Mouse (Mus musculus) hindbrain, embryonic 15.5 days (tissue): ENCODE results near the gene Trim2. TPM values are rescaled to one million over a fixed set of nuclear protein-coding genes. Genes with fewer than 3 reads are reported as not detected.
A peak's percentile ranks its signal among the peaks of the same experiment; 100 is the strongest.

Source experiments
- ATAC-seq: fragments of 200-750 bp; cut with Nextera tagmentation; 2 replicates; pipeline ENCODE4 v1.8.0; 2017; ENCODE audit warnings: low read depth, moderate number of reproducible peaks, moderate TSS enrichment; ENCODE audit not compliant: low FRiP score
- H3K27ac ChIP-seq: fragments of 300-500 bp; sonication (generic); replicated peaks from 2 replicates; pipeline ENCODE4 v1.5.1; 2015; ENCODE audit warnings: mild to moderate bottlenecking, inconsistent platforms
- H3K27me3 ChIP-seq: fragments of 300-500 bp; sonication (generic); 2 replicates; pipeline ENCODE4 v1.6.1; 2015; ENCODE audit warnings: control low read depth, inconsistent platforms
- H3K36me3 ChIP-seq: fragments of 300-500 bp; sonication (generic); 2 replicates; pipeline ENCODE4 v1.6.1; 2015; ENCODE audit warnings: control low read depth, inconsistent platforms
- H3K4me1 ChIP-seq: fragments of 300-500 bp; sonication (generic); replicated peaks from 2 replicates; pipeline ENCODE4 v1.6.1; 2015; ENCODE audit warnings: control low read depth, inconsistent platforms
- H3K4me2 ChIP-seq: fragments of 300-500 bp; sonication (generic); 2 replicates; pipeline ENCODE4 v1.6.1; 2015; ENCODE audit warnings: moderate library complexity, mild to moderate bottlenecking, inconsistent platforms
- H3K4me3 ChIP-seq: fragments of 300-500 bp; sonication (generic); 2 replicates; pipeline ENCODE4 v1.5.1; 2015; ENCODE audit warnings: mild to moderate bottlenecking, inconsistent platforms
- H3K9ac ChIP-seq: fragments of 300-500 bp; sonication (generic); 2 replicates; pipeline ENCODE4 v1.6.1; 2015; ENCODE audit warnings: inconsistent platforms
- H3K9me3 ChIP-seq: fragments of 300-500 bp; sonication (generic); 2 replicates; pipeline ENCODE4 v1.6.1; 2016; ENCODE audit warnings: control low read depth, inconsistent platforms
- WGBS: fragments of 180-500 bp; shearing (Covaris S2); methylation state at CpG from one replicate; pipeline ENCODE4 v1.1.7; 2015; 5-methylcytosine and 5-hydroxymethylcytosine counted together
- polyA plus RNA-seq: library from polyadenylated mRNA; unstranded; fragments of >200 nt; fragmentation: Nextera tagmentation; extraction: Ambion mirVana; gene quantifications from 2 replicates; pipeline ENCODE4 v1.2.1, GENCODE M21; 2015

Trim2 gene
- polyA plus RNA-seq, 1 experiment from 2014 or later: 139 TPM

DNA sequence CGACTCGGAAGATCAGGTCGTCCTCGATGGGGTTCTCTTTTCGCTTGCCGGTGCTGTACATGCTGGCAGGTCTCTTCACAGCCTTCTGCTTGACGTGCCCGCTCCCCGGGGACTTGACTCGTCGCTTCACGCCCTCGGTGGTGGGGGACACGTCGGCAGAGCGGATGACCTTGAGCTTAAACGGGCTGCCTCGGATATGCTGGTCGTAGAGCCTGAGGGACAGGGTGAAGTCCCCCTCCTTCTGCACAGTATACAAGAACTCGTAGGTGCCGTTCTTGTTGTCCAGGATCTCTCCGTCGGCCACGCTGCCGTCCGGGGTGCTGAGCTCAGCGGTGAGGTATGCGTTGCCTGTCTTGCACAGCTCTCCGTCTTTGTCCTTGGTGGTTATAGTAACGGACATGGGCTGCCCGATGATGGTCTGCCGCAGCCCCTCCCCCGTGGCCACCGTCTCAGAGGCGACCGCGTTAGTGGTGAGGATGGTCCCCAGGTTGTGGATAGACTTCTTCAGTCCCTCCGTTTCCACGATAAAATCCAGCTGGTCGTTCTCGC lies 116.1 kb downstream of the Trim2 start:
- 14% methylated on average over 41 of the region's 41 CpGs for WGBS
- H3K4me1 ChIP-seq: peaks cover 15% of the 10 kb centered on the region
- ATAC-seq: peak; percentile 57; the same call in 1 of the 2 replicates
- H3K9ac ChIP-seq: no peak overlapping the region
- H3K9me3 ChIP-seq: no peaks in the 10 kb centered on the region
- H3K27ac ChIP-seq: no peak overlapping the region
- peak overlapping the region; percentile 14 for H3K4me2 ChIP-seq
- peaks cover 36% of the 10 kb centered on the region for H3K36me3 ChIP-seq
- no peaks in the 10 kb centered on the region for H3K27me3 ChIP-seq
- H3K4me3 ChIP-seq: no peak overlapping the region

DNA sequence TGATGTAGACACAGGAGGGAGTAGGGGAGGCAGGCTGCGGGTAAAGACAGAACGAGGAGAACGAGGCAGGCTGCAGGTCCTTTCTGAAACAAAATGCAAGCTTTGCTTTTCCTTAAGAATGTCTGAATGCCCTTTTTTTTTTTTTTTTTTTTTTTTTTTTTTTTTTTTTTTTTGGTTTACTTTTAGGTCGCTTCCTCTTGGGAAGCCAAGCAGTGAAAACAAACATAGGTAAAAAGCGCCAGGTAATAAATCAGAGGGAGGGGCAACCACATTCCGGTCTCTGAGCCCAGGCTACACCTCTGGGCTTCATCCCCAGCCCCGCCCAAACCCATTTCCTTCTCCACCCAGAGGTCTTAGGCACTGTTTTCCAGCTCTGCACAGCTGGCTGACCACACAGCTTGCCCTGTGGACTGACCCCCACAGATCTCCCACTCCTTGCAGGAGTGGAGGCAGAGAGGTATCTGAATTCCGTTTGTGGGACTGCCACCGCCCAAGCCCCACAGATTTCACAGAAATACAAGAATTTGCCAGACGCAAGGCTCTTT lies 117.0 kb downstream of the Trim2 start:
- H3K9ac ChIP-seq: no peak overlapping the region
- no peak overlapping the region for H3K27ac ChIP-seq
- no peaks in the 10 kb centered on the region for H3K9me3 ChIP-seq
- WGBS: 67% methylated on average over 10 of the region's 10 CpGs
- H3K27me3 ChIP-seq: no peaks in the 10 kb centered on the region
- peaks cover 40% of the 10 kb centered on the region for H3K36me3 ChIP-seq
- no peak for ATAC-seq
- H3K4me3 ChIP-seq: no peak overlapping the region
- H3K4me1 ChIP-seq: peaks cover 15% of the 10 kb centered on the region
- H3K4me2 ChIP-seq: no peak overlapping the region; the same call in 1 of the 2 replicates

DNA sequence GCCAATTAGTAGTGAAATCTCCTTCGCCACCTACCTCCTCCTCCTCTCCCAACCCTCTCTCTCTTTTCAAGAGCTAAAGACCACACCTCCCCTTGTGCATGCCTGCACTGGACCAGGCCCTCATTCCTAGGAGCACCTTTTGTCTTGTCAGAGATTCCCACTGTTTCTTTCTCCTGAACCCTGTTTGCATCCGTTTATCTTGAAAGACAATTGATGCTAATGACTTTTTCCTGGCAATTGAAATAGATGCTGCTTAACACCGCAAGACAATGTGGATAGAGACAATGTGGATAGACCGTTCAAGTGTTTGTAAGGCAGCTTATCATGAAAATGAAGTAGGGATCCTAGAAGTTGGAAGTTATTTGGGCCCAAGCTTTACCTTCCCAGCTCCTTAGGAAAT lies 125.0 kb downstream of the Trim2 start:
- no peaks in the 10 kb centered on the region for H3K9me3 ChIP-seq
- H3K4me2 ChIP-seq: no peak overlapping the region
- H3K36me3 ChIP-seq: peaks cover 22% of the 10 kb centered on the region
- H3K27ac ChIP-seq: no peak overlapping the region
- WGBS: 19% methylated on average over 4 of the region's 4 CpGs
- H3K27me3 ChIP-seq: no peaks in the 10 kb centered on the region
- ATAC-seq: no peak
- H3K9ac ChIP-seq: no peak overlapping the region
- no peak overlapping the region for H3K4me3 ChIP-seq
- H3K4me1 ChIP-seq: peaks cover 11% of the 10 kb centered on the region; the same call in 1 of the 2 replicates

DNA sequence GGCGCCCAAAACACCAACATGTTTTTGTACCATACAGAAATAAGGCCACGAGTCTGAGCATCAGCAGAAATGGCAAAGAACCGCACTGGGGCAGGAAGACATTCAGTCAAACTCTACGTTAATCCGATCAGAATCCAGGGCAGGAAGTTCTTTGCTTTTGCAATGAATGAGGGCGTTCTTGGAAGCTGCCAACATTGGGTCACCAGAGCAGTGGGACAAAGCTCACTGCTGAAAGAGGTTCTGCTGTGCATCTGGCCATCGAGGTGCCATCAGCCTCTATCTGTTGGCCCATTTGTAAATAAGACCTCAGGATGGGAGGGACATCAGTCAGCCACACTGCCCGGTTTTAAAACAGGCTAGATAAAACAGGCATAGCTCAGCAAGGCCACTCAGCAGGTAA lies 125.6 kb downstream of the Trim2 start:
- no peaks in the 10 kb centered on the region for H3K27me3 ChIP-seq
- no peak for ATAC-seq
- H3K4me1 ChIP-seq: peaks cover 11% of the 10 kb centered on the region; the same call in 1 of the 2 replicates
- 39% methylated on average over 8 of the region's 8 CpGs for whole genome bisulfite sequencing
- no peak overlapping the region for H3K4me3 ChIP-seq
- no peak overlapping the region for H3K9ac ChIP-seq
- H3K9me3 ChIP-seq: no peaks in the 10 kb centered on the region
- H3K36me3 ChIP-seq: peaks cover 19% of the 10 kb centered on the region
- H3K27ac ChIP-seq: no peak overlapping the region; the same call in 1 of the 2 replicates
- no peak overlapping the region for H3K4me2 ChIP-seq

DNA sequence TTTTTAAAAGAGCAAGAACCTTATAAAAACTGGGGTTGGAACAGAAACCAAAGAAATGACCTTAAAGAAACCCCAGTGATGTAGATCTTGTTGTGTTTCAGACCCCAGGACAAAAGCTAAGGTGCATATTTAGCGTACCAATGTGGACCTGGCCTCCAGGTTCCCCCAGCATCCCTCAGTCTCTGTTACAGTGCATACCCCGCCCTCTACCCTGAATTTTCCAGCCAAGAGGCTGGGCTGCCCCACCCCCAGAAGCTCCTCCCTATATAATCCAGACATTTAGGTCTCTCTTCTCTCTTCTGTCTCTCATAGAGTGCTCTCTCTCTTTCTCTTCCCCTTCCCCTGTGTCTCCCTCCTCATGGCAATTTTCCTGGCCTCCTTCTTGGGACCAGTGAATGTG lies 126.4 kb downstream of the Trim2 start:
- no peak overlapping the region for H3K4me3 ChIP-seq
- no peaks in the 10 kb centered on the region for H3K27me3 ChIP-seq
- H3K9ac ChIP-seq: no peak overlapping the region
- no peaks in the 10 kb centered on the region for H3K9me3 ChIP-seq
- no peak for ATAC-seq
- H3K27ac ChIP-seq: no peak overlapping the region
- 89% methylated on average over 2 of the region's 2 CpGs for WGBS
- peaks cover 11% of the 10 kb centered on the region; the same call in 1 of the 2 replicates for H3K4me1 ChIP-seq
- no peak overlapping the region for H3K4me2 ChIP-seq
- peaks cover 18% of the 10 kb centered on the region for H3K36me3 ChIP-seq

DNA sequence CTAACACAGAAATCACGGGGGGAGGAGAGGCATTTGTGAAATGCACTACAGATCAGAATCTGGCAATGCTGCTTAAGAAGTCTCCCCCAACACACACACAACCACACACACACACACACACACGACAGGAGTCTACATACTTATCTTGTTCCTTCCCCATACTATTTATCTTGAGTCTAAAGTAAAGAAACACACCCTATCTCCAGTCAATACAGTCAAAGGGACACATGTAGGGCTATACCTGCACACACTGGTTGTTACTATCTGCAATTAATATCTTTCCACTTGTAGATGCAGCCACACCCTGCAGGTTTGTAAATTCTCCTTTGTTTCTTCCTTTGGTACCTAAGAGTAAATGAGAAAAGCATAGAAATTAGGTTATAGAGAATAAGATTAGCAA lies 128.8 kb downstream of the Trim2 start:
- no peak overlapping the region for H3K9ac ChIP-seq
- no peak overlapping the region for H3K27ac ChIP-seq
- no peaks in the 10 kb centered on the region for H3K9me3 ChIP-seq
- H3K36me3 ChIP-seq: peaks cover 17% of the 10 kb centered on the region
- WGBS: 79% methylated on average over 2 of the region's 2 CpGs
- H3K4me1 ChIP-seq: peaks cover 11% of the 10 kb centered on the region; the same call in 1 of the 2 replicates
- H3K4me3 ChIP-seq: no peak overlapping the region
- H3K27me3 ChIP-seq: no peaks in the 10 kb centered on the region
- H3K4me2 ChIP-seq: no peak overlapping the region
- no peak for ATAC-seq

DNA sequence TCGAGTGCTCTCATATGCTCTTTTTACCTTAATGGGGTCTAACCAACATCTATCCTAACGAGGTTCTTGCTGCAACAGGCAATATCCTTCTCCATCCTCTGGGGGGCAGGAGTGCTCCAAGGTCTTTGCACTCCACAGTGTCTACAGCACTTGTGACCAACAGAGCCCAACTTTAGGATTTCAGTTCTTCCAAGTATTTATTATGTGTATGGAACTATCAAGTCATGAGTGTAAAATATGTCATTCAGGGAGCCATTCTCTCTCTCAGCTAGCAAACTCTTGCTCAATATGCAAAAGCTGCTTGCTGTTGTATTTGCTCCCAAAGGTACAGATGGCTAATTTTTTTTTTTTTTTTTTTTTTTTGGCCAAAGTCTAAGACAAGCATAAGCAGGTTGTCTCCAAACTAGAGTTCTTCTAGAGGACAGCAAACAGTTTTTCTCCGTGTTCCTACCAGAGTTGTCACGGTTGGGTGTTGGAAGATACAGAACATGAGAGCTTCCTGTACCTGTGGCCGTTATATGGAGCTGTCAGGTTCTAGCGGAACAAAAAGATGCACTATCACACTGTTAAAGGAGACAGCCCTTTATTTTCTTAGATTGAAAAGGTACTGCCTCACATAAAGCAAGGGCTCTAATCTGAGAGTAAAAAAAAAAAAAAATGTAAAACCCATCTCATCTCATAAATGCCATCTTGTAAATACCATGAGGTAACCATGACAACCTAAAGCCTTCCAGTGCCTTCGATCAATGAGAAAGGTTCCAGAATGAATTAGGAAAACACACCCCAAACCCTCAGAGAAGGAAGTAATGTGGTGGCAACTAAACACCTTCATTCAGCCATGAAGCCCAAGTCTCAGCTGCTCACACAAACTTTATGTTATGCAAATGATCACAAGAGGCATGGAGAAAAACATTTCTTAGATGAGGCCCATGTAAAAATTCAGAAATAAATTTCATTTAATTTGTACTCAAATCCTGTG lies 131.1 kb downstream of the Trim2 start:
- peak; percentile 66; the same call in 1 of the 2 replicates for ATAC-seq
- H3K9me3 ChIP-seq: no peaks in the 10 kb centered on the region
- H3K27me3 ChIP-seq: no peaks in the 10 kb centered on the region
- peaks cover 34% of the 10 kb centered on the region for H3K36me3 ChIP-seq
- no peak overlapping the region for H3K4me3 ChIP-seq
- 0 out of 2 replicates have a peak, but pooled peaks cover 2% of the 10 kb centered on the region for H3K4me1 ChIP-seq
- 44% methylated on average over 7 of the region's 7 CpGs for WGBS
- H3K27ac ChIP-seq: no peak overlapping the region
- H3K9ac ChIP-seq: no peak overlapping the region
- H3K4me2 ChIP-seq: no peak overlapping the region

DNA sequence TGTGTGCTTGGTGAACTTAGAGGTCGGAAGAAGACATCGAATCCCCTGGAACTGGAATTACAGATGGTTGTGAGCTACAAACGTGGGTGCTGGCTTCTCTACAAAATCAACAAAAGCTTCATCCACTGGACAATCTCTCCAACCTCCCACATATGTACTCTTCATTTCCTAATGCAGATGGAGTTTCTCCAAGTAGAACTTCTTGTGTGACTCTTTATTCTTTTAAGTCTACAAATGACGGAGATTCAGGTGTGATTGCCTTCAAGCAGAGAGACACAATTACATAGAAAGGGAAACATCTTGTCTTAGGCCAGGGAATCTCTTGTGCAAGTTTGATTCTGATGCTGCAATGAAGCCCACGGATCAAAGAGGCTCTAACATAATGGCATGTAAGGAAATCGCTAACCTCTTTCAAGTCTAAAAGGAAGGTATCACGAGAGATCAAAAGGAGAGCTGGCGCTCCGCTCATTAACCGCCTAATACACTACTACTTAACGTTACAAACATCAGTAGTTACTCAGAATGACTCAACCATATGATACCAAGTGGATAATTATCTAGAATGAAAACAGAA lies 133.0 kb downstream of the Trim2 start, which contains the start of gene Gm6525:
Gene Gm6525, plus strand, starts transcription at position 524 of the 574 bp plus-strand sequence.
- H3K4me2 ChIP-seq: no peak within 1 kb of the TSS
- H3K27ac ChIP-seq: no peak within 1 kb of the TSS
- H3K4me3 ChIP-seq: no peak within 1 kb of the TSS
- no peaks in the 10 kb centered on the region for H3K27me3 ChIP-seq
- H3K9me3 ChIP-seq: no peaks in the 10 kb centered on the region
- ATAC-seq: no peak
- H3K9ac ChIP-seq: no peak within 1 kb of the TSS
- 87% methylated on average over 11 of the region's 11 CpGs for WGBS
- peaks cover 48% of the 10 kb centered on the region for H3K36me3 ChIP-seq
- no peaks in the 10 kb centered on the region for H3K4me1 ChIP-seq

DNA sequence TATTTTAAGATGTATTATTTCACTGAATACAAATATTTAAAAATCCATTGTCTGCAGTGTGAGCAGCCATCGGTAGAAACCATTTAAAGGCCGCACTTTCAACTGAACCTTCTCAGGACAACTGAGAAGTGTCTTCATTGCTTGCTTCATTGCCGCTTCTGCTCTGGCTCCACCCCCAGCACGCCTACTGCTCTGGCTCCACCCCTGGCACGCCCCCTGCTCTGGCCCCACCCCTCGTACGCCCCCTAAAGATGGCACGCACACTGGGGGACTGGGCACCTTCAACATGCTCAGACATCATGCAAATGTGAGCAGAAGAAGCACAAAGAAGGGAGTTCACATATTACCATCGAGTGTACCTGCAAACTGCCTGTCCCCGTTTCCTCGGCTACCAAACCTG lies 134.3 kb downstream of the Trim2 start:
- H3K36me3 ChIP-seq: peaks cover 50% of the 10 kb centered on the region
- 53% methylated on average over 11 of the region's 11 CpGs for WGBS
- no peak overlapping the region for H3K4me3 ChIP-seq
- no peaks in the 10 kb centered on the region for H3K9me3 ChIP-seq
- H3K4me1 ChIP-seq: no peaks in the 10 kb centered on the region
- H3K27ac ChIP-seq: peak overlapping the region; percentile 22; the same call in 1 of the 2 replicates
- H3K9ac ChIP-seq: no peak overlapping the region
- no peak overlapping the region for H3K4me2 ChIP-seq
- no peaks in the 10 kb centered on the region for H3K27me3 ChIP-seq
- peak; percentile 42; the same call in 1 of the 2 replicates for ATAC-seq

DNA sequence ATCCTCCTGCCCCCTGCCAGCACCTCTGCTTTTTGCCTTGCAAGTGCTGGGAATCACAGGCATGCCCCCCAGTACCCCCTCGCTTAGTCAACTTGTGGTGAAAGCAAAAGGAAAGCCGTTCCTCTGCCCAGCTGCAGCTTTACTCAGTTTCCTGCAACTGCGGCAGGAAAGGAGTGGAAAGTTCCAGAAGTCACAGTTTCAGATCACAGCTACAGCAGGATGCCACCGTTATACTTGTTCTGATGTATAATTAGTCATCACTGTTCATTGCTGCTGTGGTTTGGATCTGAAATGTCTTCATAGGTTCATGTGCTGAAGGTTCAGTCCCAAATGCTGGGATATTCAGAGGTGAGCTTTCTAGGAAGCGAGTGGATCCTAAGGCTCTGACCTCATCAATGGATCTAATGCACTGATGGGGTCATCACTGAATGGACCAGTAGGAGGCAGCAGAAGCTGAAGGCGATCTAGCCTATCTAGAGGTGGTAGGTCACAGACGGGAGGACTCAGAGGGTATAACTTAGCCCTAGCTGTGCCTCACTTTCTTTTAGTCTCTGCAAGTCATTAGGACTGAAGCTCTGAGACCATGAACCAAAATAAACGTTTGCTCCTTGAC lies 137.2 kb downstream of the Trim2 start:
- Histone ChIP-seq H3K36me3 (peaks cover 71% of the 10 kb centered on the region), H3K27ac (no peak overlapping the region), H3K4me1 (no peaks in the 10 kb centered on the region), H3K9ac (no peak overlapping the region), H3K9me3 (no peaks in the 10 kb centered on the region), H3K4me2 (no peak overlapping the region), H3K27me3 (no peaks in the 10 kb centered on the region), H3K4me3 (no peak overlapping the region)
- no peak for ATAC-seq
- 71% methylated on average over 8 of the region's 8 CpGs for WGBS

DNA sequence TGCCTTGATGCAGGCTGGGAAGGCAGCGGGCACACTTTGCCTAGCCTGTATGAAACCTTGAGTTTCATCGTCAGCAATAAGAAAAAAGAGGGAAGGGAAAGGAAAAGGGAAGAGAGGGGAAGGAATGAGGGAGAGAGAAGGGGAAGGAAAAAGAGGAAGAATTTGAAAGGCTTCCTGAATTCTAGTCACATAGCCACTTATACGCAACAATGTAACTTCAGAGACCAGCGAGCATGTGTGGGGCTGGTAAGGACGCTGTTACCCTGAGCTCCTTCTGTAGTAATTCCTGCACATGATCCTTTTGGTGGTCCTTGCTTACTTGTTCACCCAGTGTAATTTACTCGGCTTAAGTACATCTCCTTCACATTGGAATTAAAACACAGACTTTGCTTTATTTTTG lies 137.7 kb downstream of the Trim2 start:
- WGBS: 87% methylated on average over 6 of the region's 6 CpGs
- Histone ChIP-seq H3K36me3 (peaks cover 74% of the 10 kb centered on the region), H3K9me3 (no peaks in the 10 kb centered on the region), H3K27me3 (no peaks in the 10 kb centered on the region), H3K27ac (no peak overlapping the region), H3K4me2 (no peak overlapping the region), H3K4me3 (no peak overlapping the region), H3K9ac (no peak overlapping the region), H3K4me1 (no peaks in the 10 kb centered on the region)
- ATAC-seq: no peak
